Mouse (Mus musculus) ES-Bruce4 (cell line): ENCODE results near the gene Scel.

ENCODE experiments used
- CTCF ChIP-seq: IDR thresholded peaks from one replicate; pipeline ENCODE4 v1.8.1; 2011; ENCODE audit warnings: low read depth, low read length
- EP300 ChIP-seq: IDR thresholded peaks from 2 replicates; pipeline ENCODE4 v1.6.1; 2011; ENCODE audit warnings: low read depth, low read length; ENCODE audit not compliant: insufficient read depth
- POLR2A ChIP-seq: IDR thresholded peaks from one replicate; pipeline ENCODE4 v1.8.1; 2011; ENCODE audit warnings: low read length; ENCODE audit not compliant: insufficient read depth

DNA sequence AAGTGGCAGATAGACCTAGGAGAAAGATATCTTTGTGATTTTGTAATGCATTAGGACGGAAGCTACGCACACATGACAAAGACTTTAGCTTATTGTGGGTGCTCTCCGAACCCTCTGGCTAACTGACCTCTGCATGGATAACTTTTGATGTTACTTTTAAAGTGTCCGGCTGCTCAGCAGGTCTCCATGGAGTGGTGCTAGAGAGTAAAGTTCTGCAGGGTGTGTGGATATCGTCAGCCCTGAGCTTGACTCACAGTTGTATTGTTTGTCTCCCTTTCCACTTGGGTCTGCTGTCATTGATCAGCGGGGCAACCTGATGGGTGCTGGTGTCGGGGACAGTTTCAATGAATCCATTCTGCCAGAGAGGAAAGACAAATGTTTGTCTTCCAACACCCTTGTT is 33.7 kb upstream of the Scel start:
- TF ChIP-seq CTCF (peak; percentile 1), POLR2A (no peak), EP300 (no peak)
